Mouse (Mus musculus): ENCODE measurements around the gene Srrd.

The Srrd gene

DNA sequence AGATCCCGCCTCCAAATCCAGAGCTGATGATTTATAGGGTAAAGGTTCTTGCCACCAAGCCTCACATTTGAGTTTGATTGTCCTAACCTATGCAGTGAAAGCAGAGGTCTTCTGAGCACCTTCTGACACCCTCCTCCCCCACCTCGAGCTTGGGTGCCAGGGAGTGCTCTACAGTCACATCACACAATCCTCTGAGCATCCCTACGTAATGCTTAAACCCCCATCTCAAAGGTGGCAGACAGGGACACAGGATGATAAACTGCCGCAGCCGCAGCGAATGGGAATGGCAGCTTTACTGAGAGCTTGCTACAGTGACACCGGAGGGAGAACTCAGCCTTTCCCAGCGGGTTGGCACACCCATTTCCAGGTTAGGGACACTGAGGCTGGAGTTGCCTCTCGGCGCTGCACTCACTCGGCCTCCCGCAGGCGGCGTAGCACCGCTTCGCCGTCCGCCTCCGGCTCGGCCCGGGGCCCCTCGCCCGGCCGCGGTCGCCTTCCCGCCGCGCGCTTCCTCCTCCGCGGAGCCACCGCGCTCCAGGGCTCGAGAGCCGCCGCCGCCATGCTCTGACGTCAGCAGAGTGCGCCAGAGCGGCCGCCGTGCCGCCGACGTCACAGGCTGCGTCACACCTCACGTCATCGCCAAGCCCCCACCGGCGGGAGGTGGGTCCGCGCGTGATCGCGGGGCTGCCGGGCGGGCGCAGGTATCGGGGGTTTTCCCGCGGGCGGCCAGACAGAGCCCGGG, at the start of gene Srrd, which contains the start of gene Hps4:
TSS of gene Srrd (minus strand) at position 578 of the 742 bp plus-strand sequence.
TSS of gene Hps4 (plus strand) at position 621 of the 742 bp plus-strand sequence.
- peak; percentile 96 for DNase-seq (ENCODE audit: low read depth, low spot score)

DNA sequence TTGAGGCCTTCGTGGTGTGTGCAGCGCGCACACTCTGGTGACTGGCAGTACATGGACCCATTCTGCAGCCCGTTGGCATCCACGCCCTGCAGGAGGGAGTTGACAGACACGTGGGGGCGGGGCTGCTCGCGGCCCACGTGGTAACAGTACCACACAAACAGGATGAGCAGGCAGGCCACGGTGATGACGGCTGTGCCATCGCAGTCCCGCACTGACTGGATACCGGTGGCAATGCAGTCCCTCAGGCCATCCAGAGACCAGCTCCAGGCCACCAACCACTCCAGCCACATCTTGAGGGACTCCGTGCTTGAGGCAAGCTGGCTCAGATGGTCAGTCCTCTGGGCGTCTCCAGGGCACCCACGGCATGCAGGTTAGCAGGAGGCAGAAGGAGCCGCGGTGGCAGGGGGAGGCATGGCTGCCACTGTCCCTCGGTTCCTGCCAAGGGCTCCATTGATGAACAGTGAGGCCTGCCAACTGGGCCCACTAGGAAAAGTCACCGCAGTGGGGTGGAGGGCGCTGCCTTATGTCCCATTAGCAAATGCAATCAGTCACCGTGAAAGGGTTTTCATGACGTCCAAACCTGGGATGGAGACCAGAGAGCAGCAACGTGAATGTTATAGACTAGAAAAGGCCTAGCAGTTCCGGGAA, 49.0 kb upstream of the Srrd start:
- peak; percentile 32 for DNase-seq (ENCODE audit: low read depth, low spot score)

DNA sequence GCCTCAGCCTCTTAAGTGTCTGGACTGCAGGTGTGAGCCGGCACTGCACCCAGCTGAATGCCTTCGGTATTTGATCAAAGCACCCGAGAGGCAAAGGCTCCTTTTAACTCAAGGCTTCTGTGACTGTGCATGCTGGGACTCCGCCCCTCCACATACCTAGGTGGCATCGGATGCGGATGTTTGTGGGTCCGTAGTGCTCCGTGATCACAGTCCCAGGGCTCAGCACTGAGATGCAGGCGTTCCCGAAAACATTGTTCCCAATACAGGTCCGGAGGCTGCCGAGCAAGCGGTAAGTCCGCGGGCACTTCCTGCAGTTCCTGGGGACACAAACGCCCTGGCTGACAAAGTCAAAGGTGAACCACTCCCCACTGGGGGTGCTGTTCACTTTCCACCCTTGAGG, 48.2 kb upstream of the Srrd start:
- no peak for DNase-seq (ENCODE audit: low read depth, low spot score)

DNA sequence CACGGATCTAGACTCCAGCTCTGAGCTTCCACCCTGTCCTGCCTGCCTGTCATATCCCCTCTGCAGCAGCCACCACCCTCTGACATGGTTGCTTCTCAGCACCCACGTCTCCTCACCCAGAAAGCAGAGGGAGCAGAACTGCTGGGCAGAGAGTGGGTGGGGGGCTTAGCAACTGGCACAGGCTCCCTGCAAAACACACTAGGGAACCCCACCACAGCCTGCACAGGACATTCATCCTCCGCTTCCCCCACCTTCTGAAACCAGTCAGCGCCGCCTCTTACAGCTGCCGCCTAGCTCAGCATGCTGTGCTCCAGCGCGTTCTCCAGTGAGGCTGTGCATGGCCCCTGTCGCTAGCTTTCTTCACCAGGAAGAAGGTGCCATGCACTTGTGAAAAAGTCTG, 46.5 kb upstream of the Srrd start:
- no peak for DNase-seq (ENCODE audit: low read depth, low spot score)

DNA sequence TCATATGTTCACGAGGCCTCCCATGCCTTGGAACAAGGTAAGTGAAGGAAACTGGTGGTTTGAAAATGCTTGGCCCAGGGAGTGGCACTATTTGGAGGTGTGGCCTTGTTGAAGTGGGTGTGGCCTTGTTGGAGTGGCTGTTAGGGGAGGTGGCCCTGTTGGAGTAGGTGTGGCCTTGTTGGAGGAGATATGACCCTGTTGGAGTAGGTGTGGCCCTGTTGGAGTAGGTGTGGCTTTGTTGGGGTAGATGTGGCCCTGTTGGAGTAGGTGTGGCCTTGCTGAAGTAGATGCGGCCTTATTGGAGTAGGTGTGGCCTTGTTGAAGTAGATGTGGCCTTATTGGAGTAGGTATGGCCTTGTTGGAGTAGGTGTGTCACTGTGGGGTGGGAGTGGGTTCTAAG, 43.1 kb upstream of the Srrd start:
- peak; percentile 18 for DNase-seq (ENCODE audit: low read depth, low spot score)

DNA sequence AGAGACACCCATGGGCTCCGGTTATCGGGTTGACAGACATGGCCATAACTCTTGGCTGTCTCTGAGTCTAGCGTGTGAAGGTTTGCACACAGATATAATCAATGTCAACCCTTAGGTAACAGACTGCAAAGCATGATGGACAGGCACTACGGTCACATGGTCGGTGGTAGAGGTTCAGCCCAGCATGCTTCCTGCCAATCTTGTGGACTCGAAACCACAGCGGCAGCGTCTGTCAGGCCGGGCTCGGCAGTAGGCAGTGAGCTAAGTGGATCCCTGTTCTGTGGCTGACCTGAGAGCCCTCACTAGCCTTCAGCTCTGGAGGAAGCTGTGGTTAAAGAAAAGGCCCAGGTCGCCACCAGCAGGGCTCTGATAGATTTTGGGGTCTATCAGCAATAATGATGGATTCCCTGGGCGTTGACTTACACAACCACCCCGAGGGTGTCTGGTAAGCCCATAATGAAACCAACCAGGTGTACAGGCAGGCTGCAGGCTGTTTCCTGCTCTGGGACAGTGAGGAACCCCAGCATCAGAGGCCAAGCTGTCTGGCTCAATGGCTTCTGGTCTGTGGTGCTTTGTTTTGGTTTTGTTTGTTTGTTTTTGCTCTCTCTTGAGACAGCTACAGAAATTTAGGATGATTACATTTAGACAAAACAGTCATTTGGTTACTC, 42.1 kb upstream of the Srrd start:
- peak; percentile 49 for DNase-seq (ENCODE audit: low read depth, low spot score)

DNA sequence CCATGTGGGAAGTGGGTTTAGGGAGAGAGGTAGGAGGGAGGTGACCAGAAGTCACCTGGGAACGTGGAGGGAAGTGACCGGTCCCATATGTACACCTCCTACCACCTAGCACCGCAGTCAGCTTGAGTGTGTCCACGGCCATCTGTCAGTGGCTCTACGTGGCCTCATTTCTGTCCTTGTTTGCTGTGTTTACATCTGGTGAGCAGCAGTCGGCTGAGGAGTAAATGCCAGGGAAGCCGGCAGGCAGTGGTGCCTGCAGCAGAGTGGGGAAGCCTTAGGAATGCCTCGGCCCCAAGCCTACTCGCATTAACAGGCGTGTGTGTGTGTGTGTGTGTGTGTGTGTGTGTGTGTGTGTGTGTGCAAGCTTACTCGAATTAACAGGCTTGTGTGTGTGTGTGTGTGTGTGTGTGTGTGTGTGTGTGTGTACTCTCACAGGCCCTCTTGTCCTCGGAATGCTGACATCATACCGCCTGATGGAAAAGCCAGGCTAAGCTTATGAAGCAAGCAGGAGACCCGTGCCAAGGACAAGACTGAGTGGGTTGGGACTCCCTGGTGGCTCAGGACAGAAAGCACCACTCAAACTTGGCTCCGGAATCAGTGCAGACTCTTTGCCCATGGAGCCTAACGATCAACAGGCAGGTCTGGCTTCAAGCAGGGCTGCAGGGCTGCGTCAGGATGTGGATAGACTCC, 39.9 kb upstream of the Srrd start:
- no peak for DNase-seq (ENCODE audit: low read depth, low spot score)

DNA sequence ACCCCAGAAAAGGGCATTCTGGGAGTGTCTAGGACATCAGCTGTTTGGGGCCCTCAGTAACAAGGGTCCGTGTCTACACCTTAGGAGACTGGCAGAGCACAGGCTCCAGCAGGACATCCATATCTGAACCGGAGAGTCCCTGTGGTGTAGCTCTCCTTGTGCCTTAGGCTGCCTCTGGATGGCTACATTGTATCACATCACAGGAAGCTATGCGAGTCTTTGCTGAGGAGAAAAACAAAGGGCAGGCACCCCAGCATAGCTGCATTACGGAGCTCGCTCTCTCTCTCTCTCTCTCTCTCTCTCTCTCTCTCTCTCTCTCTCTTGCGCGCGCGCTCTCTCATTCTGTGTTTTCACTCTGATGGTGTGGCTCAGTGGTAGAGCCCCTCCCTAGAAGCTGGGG, 39.2 kb upstream of the Srrd start:
- no peak for DNase-seq (ENCODE audit: low read depth, low spot score)

DNA sequence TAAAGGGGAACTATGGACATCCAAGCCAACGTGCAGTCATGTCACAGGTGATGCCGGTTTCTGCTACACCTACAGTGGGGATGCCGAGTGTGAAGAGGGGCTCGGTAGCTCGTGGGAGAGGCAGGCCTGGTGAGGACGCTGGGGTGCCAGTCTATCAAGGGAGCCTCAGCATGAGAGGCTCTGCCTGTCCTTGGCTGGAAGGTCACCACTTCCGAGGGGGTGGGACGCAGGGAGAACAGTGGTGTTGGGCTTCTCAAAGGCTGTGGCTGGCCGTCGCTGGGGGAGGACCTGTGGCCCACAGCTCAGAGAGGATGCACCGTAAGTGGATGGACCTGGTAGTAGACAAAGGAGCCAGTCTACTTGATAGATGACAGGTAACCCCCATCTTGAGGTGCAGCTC, 38.3 kb upstream of the Srrd start:
- DNase-seq (ENCODE audit: low read depth, low spot score), result no peak

DNA sequence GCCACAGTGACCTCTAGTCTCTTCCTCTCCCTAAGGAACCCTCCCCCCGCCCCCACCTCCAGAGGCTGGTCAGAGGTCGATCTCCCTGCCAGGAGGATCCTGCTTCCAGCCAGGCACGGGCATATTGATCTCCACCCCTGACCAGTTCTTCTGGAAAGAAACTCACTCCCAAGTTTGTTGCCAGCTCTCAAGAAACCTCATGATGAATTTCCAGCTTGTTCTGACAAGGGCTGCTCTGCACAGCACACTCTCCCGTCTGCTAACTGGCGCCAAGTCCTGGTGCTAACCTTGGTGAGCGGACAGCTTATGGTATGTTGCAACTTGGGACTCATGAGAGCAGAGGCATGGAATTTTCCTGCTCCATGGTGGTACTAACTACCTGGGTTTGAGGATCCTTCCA, 35.9 kb upstream of the Srrd start:
- DNase-seq (ENCODE audit: low read depth, low spot score), result no peak

DNA sequence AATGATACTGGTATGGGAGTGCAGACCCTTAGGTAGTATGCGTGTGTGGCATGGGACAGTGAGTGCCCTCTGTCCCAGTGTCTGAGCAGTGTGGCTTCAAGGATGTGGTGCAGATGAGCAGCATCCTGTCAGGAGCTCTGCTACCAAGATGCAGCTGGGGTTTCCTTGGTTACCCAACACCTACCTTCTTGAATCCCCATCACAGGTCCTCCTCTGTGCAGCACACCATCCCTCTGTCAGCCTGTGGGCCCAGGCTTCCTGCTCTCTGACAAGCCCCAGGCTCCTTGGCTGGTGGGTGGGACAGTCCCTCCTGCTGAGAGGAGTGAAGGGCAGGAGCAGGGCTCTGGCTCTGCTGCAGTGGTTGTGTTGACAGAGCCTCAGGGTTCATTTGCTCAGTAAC, 34.5 kb upstream of the Srrd start:
- no peak for DNase-seq (ENCODE audit: low read depth, low spot score)

DNA sequence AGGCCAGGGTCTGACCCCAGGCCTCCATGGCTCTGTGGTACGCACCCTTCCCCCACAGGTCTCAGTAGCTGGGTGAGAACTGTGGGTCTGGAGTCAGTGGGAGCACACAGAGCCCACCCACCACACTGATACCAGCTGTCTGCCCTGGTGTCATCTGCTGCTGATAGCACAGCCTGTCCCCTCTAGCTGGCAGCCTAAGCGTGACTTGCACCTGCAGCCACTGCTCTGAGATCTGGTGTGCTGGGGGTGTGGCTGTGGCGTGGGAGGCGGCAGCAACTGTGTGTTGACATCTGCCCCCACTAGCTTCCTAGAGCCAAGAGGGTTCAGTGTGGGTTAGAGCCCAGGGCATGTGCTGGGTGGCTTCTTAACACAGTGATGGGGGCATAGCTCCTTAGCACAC, 33.3 kb upstream of the Srrd start:
- DNase-seq (ENCODE audit: low read depth, low spot score), result no peak

DNA sequence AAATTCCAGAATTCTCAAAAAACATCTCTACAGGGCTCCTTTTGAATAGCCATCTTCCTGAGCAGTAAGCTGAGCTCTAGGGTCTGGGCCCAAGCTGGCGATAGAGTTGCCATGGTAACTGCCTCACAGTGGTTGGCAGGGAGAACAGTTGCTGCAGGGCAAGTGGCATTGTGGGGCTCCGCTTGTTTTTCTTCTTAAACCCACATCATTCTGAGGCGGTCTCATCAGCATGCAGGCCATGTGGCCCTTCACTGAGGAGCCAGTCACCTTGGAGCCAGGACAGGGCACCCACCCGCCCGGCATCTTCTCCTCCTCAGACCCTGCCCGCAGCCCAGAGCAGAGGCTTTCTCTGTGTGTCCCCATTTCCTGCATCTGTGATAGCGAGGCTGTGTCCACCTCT, 29.1 kb upstream of the Srrd start:
- no peak for DNase-seq (ENCODE audit: low read depth, low spot score)

DNA sequence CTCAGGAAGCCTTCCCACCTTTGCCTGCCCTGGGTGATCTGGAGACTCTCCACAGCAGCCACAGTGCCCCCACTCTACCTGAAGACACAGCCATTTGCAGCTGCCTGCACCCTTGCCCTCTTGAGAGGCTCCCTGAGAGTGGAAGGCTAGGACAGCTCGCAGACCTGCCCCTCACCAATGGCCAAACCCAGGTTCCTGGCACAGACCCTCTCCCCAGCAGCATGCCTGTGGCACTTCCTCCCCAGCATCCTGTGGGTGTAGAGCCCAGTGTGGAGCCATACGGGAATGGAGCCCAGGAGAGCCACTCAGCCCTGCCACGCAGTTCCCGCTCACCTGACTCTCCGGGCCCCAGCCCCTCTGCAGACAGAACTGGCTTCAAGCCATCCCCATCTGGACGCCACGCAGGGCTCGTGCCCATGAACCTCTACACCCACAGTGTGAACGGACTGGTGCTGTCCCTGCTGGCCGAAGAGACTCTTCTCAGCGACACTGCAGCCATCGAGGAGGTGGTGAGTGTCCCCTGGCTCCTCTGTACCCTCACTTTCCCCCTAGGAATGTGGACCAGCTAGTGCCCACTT, 27.5 kb upstream of the Srrd start:
- no peak for DNase-seq (ENCODE audit: low read depth, low spot score)

DNA sequence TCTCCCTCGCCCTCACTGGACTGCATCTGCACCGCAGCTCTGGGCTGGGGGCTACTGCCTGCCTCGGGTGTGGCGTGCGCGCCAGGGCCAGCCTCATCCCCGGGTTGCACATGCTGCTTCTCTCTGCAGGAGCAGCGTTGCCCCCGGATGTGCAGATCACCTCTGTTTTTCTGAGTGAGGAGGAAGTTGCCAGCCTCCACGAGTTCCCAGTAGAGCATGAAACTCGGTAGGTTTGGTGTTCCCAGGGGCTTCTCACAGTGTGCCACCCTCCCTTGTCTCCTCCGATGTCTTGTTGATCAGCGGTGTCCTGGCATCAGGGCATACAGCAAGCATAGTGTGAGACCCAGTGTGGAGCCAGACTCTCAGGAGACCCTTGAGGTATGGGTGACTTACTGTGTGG, 26.5 kb upstream of the Srrd start:
- no peak for DNase-seq (ENCODE audit: low read depth, low spot score)

DNA sequence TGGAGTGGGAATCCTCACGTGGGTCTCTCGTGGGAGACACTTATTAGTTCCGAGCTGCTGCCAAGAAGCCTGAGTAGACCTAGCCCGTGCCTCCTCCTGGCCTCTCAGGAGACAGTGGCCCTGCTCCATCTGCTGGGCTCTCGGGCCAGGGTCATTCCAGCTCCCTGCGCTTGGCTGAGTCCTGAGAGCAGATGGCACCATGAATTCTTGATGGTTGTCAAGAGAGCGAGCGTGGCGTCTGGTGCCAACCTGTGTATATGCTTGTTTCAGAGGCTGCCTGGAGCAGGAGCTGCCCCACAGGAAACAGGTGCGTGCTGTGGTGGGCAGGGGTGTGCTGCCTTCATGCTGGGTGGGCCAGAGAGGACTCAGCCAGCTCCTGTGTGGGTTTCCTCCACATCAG, 25.8 kb upstream of the Srrd start:
- no peak for DNase-seq (ENCODE audit: low read depth, low spot score)

DNA sequence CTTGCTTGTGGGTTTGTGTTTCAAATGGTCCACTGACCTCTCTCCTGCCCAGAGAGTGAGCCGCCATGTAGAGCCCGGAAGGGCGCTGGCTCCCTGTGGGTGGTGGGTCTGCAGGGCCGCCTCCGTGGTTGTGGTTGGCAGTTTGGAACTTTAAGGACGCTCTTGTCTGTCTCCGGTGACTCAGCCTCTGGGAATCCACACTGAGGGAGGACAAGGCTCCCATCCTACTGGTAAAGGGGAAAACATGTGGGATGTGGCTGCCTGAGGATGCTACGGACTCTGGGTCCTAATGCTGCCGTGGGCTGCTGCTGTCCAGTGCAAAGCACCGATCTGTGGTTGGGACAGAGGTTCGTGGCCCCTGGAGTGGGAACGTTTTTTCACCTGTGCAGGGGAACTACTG, 25.1 kb upstream of the Srrd start:
- DNase-seq (ENCODE audit: low read depth, low spot score), result no peak

DNA sequence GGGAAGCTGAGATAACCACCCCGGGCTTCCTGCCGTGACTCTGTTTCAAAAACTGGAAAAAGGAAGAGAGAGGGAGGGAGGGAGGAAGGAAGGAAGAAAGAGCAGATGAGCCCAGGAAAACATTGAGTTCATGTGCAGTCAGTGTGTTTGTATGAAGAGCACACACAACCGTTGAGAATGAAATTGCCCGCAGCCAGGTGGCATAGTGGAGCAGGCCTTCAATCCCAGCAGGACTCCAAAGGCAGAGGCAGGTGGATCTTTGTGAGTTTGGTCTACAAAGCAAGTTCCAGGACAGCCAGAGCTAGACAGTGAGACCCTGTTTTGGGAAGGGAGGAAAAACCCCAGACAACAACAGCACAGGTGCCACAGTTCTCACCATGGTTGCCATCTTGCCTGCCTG, 24.5 kb upstream of the Srrd start:
- no peak for DNase-seq (ENCODE audit: low read depth, low spot score)

DNA sequence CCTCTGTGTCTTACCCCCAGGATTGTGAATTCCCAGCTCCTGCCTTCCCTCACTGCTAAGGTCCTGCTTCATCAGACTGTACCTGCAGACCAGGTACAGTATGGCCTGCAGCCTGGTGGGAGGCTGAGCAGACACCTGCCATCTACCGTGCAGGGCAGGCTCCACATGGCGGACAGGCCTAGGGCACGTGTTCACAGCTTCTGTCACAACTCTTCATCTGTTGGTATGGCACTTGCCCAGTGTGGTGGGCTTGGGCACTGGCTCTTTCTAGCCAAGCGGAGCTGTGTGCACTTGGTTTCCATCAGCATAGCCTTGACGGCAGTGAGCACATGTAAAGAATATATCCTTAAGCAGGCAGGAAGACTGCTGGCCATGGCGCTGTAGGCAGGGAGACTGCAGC, 24.0 kb upstream of the Srrd start:
- DNase-seq (ENCODE audit: low read depth, low spot score), result no peak

DNA sequence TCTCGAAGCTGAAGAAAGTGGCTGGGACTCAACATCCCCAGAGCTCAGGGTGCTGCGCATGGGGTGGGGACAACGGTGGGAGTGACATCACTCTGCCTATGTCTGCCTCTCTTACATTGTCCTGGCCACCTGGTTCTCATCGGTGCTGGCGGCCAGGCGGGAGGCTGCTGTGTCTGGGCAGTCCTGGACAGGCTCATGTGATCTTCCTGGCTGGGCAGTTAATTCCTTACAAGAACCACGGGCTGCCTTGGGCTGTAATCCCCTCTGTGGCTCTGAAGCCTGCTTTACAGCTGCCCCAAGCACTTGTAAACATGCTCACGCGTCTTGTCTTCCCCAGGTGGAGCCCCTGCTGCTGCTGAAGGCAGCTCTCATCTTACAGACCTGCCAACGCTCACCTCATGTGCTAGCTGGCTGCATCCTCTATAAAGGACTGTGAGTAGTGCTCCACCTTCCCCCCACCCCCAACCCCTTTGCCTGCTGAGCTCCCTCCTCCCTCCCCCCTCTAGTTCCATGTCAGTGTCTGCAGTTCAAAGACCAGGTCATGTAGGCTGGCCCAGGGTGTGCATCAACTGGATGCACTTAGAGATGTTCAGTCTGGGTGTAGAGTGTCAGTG, 21.5 kb upstream of the Srrd start:
- DNase-seq (ENCODE audit: low read depth, low spot score), result no peak

DNA sequence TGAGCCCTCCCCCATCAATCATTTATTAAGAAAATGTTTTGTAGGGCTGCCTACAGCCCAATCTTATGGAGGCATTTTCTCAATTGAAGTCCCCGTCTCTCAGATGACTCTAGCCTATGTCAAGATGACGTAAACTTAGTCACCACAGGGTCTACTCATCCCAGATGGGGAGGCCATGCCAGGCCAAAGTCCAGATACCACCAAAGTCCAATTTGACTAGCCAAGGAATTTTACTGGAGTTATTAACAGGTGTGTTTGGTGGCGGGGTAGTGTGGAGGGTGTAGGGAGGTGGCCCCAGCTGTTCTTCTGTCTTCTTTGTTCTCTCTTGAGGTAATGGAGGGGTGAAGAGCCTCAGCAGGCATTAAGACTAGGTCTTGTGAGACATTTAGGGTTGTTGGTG, 17.2 kb upstream of the Srrd start:
- DNase-seq (ENCODE audit: low read depth, low spot score), result no peak

DNA sequence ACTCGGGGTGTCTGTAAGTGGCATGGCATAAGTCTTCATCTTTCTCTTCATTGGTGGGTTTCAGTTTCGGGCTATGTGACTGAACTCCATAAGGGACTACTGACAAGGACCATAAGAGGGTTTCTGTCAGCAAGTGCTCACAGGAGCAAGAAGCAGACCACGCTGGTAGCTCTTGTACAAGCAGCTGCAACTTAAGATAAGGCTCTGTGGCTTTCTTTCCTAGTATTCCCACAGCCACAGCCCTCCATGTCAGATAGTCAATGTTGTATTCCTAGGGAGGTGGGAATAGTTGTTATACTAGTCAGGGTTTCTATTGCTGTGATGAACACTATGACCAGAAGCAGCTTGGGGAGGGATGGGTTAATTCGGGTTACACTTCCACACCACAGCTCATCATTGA, 16.7 kb upstream of the Srrd start:
- DNase-seq (ENCODE audit: low read depth, low spot score), result no peak

Data from CD4-positive, CD25-positive, alpha-beta regulatory T cell, adult 2 months (primary cell).